Mouse (Mus musculus) inflammation-experienced regulatory T-cells, adult 6 months (primary cell): Measurements from ENCODE around the gene Itgb5. TPM values are rescaled to one million over a fixed set of nuclear protein-coding genes. Genes with fewer than 3 reads are reported as not detected.
A peak's percentile ranks its signal among the peaks of the same experiment; 100 is the strongest.

ENCODE experiments used
- ATAC-seq: one replicate; pipeline ENCODE4 v1.8.0; 2017
- polyA plus RNA-seq, 3 experiments: library from polyadenylated mRNA; unstranded; fragments of 100-300 nt; shearing (Covaris generic); gene quantifications; one replicate each; pipeline ENCODE4 v1.2.1; 2017

The Itgb5 gene
- polyA plus RNA-seq = 1 to 10 TPM; 1.3 to 2.8 (median 1.7) TPM

GRCm38 (mm10) chr16:33829301-33829831 lies at the start of gene Itgb5:
Itgb5 (plus strand) TSS chr16:33829665.
- ATAC-seq = no peak

DNA sequence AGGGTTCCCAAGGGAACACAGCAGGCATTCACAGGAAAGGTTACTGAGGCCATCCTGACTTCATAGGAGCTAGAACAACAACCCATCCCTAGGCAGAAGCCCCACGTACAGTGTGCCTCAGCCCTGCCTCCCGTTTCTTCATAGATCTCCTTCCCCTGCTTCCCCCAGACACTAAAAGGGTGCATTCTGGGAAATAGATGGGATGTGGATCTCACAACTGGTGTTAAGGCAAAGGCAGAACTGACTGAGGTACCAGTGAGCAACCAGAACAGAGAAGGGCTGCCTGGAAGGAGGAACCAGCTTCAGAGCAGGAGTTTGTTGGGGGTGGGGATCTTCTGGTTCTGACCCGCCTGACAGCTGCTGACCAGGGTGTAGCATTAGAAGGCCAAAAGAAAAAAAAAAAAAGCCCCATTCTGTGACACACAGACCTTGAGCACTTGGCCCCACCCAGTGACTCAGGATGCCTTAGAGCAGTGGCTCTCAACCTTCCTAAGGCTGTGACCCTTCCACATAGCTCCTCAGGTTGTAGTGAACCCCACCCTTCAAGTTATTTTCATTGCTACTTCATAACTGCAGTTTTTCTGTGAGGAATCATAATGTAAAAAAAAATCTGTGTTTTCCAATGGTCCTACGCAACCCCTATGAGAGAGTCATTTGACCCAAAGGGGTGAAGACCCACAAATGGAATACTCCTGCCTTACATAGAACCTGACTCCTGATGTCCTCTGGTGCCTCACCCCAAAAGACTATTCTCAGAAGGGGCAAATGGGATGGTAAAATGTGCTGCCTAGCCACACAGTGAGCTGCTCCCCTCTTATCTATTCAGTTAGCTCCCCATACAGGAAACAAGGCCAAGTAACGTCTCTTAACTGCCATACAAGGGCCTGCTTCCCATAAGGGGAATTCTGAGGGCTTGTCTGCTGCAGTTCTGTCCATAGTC lies 47.4 kb upstream of the Itgb5 start:
- ATAC-seq = no peak

- no peak for ATAC-seq
Observed at GRCm38 (mm10) chr16:33782729-33783091, 46.8 kb upstream of the Itgb5 start.

GRCm38 (mm10) chr16:33784547-33784946 lies 44.9 kb upstream of the Itgb5 start:
- no peak for ATAC-seq

- peak; percentile 71 for ATAC-seq
Observed at GRCm38 (mm10) chr16:33785092-33785704, 44.3 kb upstream of the Itgb5 start.

DNA sequence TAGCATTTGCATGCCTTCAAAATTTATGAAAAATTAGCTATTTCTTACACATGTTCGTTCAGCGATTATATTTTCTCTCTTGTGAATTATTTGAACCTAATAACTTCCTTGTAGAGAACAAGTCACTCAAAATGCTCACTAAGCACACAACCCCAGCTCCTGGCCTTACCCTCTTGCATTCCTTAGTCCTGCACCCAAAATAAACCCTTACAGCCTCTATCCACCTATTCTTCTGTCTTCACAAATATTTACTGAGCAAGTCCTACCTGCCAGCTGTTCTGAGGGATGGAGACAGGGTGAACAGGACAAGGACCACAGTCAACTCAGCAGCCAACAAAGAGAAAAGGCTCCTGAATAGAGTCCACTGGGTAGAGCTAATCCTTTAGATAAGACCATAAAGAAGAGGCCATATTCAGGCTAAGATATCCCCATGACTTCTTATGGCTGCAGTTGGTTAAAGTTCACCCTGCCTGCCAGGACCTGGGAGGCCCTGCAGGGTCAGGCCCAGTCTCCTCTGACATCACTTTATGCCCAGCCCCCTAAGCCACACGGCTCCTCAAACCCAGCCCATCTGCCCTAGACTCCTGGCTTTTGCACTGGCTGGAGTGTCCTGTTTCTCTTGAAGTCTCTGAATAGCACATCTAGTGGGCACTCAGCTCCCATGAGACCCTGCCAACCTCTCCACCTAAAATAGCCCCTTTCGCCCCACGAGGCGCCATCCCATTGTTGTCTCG lies 42.6 kb upstream of the Itgb5 start:
- ATAC-seq = no peak

DNA sequence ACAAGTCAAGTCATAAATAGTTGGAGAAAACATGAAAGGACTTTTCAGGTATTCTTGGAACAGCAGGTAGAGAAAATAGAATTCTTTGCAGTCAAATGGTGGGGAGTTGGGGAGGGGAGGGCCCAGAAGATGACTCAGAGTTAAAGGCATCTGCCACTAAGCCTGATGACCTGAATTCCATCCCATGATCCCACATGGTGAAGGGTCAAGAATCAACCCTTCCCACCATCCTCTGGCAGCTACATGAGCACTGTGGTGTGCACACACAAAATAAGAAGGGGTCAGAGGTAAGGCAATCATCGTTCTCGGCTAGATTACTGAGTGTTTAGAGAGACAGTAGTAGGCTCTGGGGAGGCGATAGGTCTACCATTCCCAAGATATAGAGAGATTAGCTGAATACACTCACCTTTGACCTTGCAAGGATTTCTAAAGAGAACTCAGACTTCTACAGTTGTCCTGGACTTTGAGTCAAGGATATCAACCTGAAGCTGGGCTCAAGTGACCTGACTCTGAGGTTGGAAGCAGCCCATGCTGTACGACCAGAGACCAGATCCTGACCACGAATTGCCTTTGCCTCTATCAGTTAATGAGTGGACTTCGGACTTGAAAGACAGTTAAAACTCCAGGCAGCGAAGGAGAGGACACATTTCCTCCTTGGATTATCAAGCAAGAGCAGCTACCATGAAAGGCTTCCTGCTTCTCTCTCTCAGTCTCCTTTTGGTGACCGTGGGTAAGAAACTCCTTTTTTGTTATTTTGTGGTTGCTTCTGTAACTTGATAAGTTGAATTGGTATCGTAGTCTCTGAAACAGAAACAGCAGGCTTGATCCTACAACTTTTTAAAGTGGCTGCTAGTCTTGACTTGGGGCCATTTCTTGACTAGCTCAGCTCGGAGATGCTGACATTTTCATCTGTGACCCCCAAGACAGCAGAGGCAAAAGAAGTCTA lies 35.3 kb upstream of the Itgb5 start, which contains the start of gene Muc13:
Gene Muc13 (plus strand): TSS at position 192 of the 946 bp plus-strand sequence.
- no peak for ATAC-seq

GRCm38 (mm10) chr16:33795106-33795505 lies 34.4 kb upstream of the Itgb5 start:
- no peak for ATAC-seq

GRCm38 (mm10) chr16:33795887-33796286 lies 33.6 kb upstream of the Itgb5 start:
- ATAC-seq = peak; percentile 43

DNA sequence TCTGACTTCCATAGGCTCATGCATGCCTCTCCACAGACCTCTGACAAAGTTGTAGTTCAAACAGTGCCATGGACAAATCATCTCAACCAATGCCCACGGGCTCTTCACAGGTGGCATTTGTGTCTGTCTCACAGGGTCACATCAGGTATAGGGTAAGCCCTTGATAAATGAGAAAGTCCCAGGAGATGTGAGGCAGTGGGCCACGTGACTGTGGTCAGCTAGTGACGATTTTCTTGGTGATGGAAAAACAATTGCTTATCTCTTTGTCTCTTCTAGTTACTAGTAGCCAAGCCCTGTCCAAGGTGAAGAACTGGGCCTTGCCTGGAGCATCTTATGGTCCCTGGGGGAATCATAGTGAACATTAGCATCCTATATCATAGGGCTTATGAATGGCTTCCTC lies 32.7 kb upstream of the Itgb5 start:
- no peak for ATAC-seq

GRCm38 (mm10) chr16:33797860-33798259 lies 31.6 kb upstream of the Itgb5 start:
- no peak for ATAC-seq

DNA sequence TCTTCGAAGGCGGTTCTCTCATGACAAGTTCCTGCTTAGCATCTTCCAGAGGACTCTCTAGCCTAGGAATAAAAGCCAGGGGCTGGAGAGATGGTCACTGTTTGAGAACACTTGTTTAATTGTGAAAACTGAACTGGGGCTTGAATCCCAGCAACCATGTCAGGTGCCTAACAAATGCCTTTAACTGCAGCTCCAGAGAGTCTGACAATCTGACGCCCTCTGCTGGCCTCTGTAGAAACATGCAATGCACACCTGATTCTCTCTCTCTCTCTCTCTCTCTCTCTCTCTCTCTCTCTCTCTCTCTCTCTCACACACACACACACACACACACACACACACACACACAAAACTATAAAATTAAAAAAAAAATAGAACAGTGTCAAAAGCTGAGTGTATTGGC lies 19.5 kb upstream of the Itgb5 start:
- ATAC-seq = no peak

GRCm38 (mm10) chr16:33818413-33819165 lies 10.9 kb upstream of the Itgb5 start:
- ATAC-seq = no peak

DNA sequence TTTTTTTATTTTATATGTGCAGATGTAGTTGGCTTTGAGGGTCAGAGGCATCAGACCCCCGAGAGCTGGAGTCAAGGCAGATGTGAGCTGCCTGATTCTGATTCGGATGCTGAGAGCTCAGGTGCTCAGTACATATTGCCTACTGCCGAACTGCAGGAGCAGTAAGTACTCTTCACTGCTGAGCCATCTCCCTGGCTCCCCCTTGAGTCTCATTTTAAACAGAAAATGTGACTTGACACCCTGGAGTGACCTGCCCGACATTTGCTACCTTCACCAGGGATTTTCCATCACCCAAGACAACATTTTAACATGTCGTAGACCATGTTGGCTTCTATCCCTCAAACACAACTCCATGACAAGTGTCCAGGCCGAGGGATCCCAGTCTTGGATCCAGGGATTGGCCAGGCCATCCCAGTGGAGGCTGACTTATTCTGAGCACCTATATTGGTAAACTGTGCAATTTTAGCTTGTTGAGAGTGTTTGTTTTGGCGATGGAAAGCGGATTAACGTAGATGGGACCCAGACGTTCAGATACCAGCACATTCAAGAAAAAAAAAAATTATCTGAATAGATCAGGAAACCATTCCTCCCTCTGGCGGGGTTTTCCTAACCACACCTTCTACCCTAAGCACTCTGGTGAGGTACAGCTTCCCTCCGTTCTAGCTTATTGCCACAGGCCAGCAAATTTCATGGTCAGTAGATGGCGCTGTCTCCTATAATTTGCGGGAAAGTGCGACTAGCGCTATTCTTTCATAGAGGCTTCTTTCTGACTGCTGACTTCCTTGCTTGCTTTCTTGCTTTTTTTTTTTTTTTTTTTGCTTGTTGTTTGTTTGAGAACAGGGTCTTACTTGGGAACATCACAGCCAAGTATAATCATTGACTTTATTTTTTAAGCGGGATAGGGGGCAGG lies 8.9 kb upstream of the Itgb5 start:
- ATAC-seq = peak; percentile 74

- ATAC-seq = no peak
Observed at GRCm38 (mm10) chr16:33824603-33825002, 4.9 kb upstream of the Itgb5 start.

GRCm38 (mm10) chr16:33828496-33828895 lies 969 bp upstream of the Itgb5 start:
- no peak for ATAC-seq

DNA sequence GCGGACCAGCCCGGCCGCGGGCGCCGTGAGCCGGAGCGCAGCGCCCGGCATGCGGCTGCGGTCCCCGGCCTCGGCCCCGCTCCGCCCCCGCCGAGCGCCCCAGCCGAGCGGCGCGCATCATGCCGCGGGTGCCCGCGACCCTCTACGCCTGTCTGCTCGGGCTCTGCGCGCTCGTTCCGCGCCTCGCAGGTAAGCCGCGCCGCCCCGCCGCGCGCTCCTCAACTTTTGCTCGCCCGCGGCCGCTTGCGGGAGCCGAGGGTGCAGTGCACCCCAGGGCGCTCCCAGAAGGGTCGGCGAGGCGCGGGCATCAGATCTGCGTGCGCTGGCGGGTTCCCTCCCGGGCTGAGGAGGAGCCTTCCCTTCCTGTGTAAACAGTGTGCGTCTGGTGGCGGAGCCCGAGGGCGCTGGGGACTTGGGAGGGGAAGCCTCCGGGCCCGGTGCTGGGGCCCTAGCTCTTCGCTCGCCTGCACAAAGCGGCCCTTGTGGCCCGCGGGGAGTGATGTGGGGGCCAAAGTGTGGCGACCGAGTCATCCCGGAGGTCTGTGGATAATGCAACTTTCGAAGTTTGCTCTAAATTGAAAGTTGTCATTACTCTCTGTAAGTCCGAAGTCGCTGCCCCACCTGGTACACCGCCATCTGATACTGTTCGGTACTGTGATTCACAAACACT lies 512 bp downstream of the Itgb5 start:
- ATAC-seq = peak; percentile 57

- ATAC-seq = no peak
Observed at GRCm38 (mm10) chr16:33830512-33831105, 1.1 kb downstream of the Itgb5 start.

GRCm38 (mm10) chr16:33832057-33832456 lies 2.6 kb downstream of the Itgb5 start:
- no peak for ATAC-seq
